8 mouse cellular contexts compared by ENCODE assay signal in genomic region chrX:20703741-20704290, GRCm38 (mm10). TPM values are rescaled to one million over a fixed set of nuclear protein-coding genes. Genes with fewer than 3 reads are reported as not detected.
DNase-seq lines count a peak whose midpoint lies in the region; ATAC-seq and TF ChIP-seq lines count a peak whose summit lies in the region.

TSS of gene Usp11 (plus strand) at chrX:20703906.

- 29% methylated on average over 32 of the region's 32 CpGs for WGBS in kidney, postnatal 0 days
- WGBS in liver, adult 2 months = under 1% methylated on average over 32 of the region's 32 CpGs
- WGBS in neural tube, embryonic 12.5 days = 23% methylated on average over 32 of the region's 32 CpGs

- H3K27ac ChIP-seq in kidney, postnatal 0 days = peak within 1 kb of the TSS; percentile 93
- peak within 1 kb of the TSS; percentile 92 for H3K27ac ChIP-seq in liver, adult 2 months (replicated peaks; ENCODE audit: insufficient read depth, low read depth, low read length)
- peak within 1 kb of the TSS; percentile 83 for H3K27ac ChIP-seq in neural tube, embryonic 12.5 days

- peak within 1 kb of the TSS; percentile 53 for H3K4me3 ChIP-seq in kidney, postnatal 0 days (replicated peaks; ENCODE audit: low read depth, low read length)
- H3K4me3 ChIP-seq in liver, adult 2 months (ENCODE audit: insufficient read depth, low read depth, low read length) = peak within 1 kb of the TSS; percentile 100
- peak within 1 kb of the TSS; percentile 54 for H3K4me3 ChIP-seq in neural tube, embryonic 12.5 days

- no peaks in the 10 kb centered on the region for H3K27me3 ChIP-seq in kidney, postnatal 0 days (ENCODE audit: insufficient read depth, low read length)
- no peaks in the 10 kb centered on the region for H3K27me3 ChIP-seq in liver, adult 2 months (ENCODE audit: control insufficient read depth, insufficient read depth, low read length)
- H3K27me3 ChIP-seq in neural tube, embryonic 12.5 days (replicated peaks) = no peaks in the 10 kb centered on the region

- H3K36me3 ChIP-seq in kidney, postnatal 0 days (ENCODE audit: insufficient read depth, low read length) = 0 out of 2 replicates have a peak, but pooled peaks cover 5% of the 10 kb centered on the region
- peaks cover under 1% of the 10 kb centered on the region for H3K36me3 ChIP-seq in liver, adult 2 months (ENCODE audit: control insufficient read depth, insufficient read depth, low read length)
- H3K36me3 ChIP-seq in neural tube, embryonic 12.5 days = peaks cover 7% of the 10 kb centered on the region

- no peaks in the 10 kb centered on the region for H3K4me1 ChIP-seq in kidney, postnatal 0 days (replicated peaks; ENCODE audit: insufficient read depth, low read length)
- no peaks in the 10 kb centered on the region; the same call in 1 of the 2 replicates for H3K4me1 ChIP-seq in liver, adult 2 months (ENCODE audit: control insufficient read depth, insufficient read depth, low read length)
- H3K4me1 ChIP-seq in neural tube, embryonic 12.5 days = no peaks in the 10 kb centered on the region

- H3K79me2 ChIP-seq in liver, adult 2 months (ENCODE audit: control insufficient read depth, insufficient read depth, low read length) = no peaks in the 10 kb centered on the region

- H3K9ac ChIP-seq in kidney, postnatal 0 days (ENCODE audit: low read depth, low read length) = peak within 1 kb of the TSS; percentile 72
- H3K9ac ChIP-seq in liver, adult 2 months (ENCODE audit: low read depth, low read length) = peak within 1 kb of the TSS; percentile 96
- H3K9ac ChIP-seq in neural tube, embryonic 12.5 days = peak within 1 kb of the TSS; percentile 57

- H3K4me2 ChIP-seq in kidney, postnatal 0 days (ENCODE audit: low read length) = peak within 1 kb of the TSS; percentile 58
- H3K4me2 ChIP-seq in neural tube, embryonic 12.5 days (replicated peaks) = peak within 1 kb of the TSS; percentile 51

- H3K9me3 ChIP-seq in kidney, postnatal 0 days (replicated peaks; ENCODE audit: low read length) = no peaks in the 10 kb centered on the region
- no peaks in the 10 kb centered on the region for H3K9me3 ChIP-seq in neural tube, embryonic 12.5 days

- TF ChIP-seq CTCF in kidney, postnatal 0 days (IDR thresholded peaks at IDR 0.05; ENCODE audit: low read depth) = no peak
- TF ChIP-seq CTCF in liver, adult 2 months (IDR thresholded peaks at IDR 0.05; ENCODE audit: low read depth, low read length) = no peak

- no peak for TF ChIP-seq POLR2A in liver, adult 2 months (IDR thresholded peaks at IDR 0.05; ENCODE audit: extremely low read depth, insufficient read depth, low read length)

- ATAC-seq in kidney, postnatal 0 days (replicated peaks; ENCODE audit: low FRiP score, low read depth) = peak; percentile 58
- peak; percentile 91 for ATAC-seq in neural tube, embryonic 12.5 days (ENCODE audit: low FRiP score, low read depth)

- DNase-seq in ovary, postnatal 10 days (ENCODE audit: low spot score) = peak; percentile 33
- no peak for DNase-seq in ovary, postnatal 36 days (ENCODE audit: low spot score)
- peak; percentile 77 to 79 for DNase-seq in cerebellum, postnatal 10 days
- peak; percentile 34 to 48 for DNase-seq in frontal cortex, postnatal 10 days (ENCODE audit: low spot score in 2 of 2)
- DNase-seq in kidney, postnatal 0 days (ENCODE audit: low spot score) = peak; percentile 53
- no peak for DNase-seq in liver, adult 2 months (ENCODE audit: extremely low read depth, low read depth, low spot score)
- peak; percentile 45 for DNase-seq in thymus, postnatal 25 days

RNA-seq across cellular contexts. Expression of gene Usp11, which starts in this region (rescaled TPM):
- 16.3 and 16.4 TPM in 2 replicates for polyA plus RNA-seq in kidney, postnatal 0 days (2015; fragmentation: Nextera tagmentation; extraction: Ambion mirVana)
- total RNA-seq in liver, adult 2 months (2014; rRNA removed) = 0.46 and 0.74 TPM in 2 replicates
- 0.54 and 0.55 TPM in 2 replicates for polyA plus RNA-seq in liver, adult 2 months (2012; rRNA removed)
- 81.8 and 90.1 TPM in 2 replicates for polyA plus RNA-seq in neural tube, embryonic 12.5 days (2016; fragmentation: Nextera tagmentation; extraction: Ambion mirVana)

Comparison
In these comparisons a context has a peak if more than half of its experiments do, and no peak if none do; other contexts are left out.
1. RNA of gene Usp11 (polyA plus RNA-seq): 81.8 to 90.1 TPM in neural tube, embryonic 12.5 days and 16.3 to 16.4 TPM in kidney, postnatal 0 days; 0.54 to 0.55 TPM in liver, adult 2 months; every median in the first group is over 10 times any median in the second.
2. DNase-seq: peak in ovary, postnatal 10 days (single experiment), cerebellum, postnatal 10 days (2 of 2), frontal cortex, postnatal 10 days (2 of 2), kidney, postnatal 0 days (single experiment) and thymus, postnatal 25 days (single experiment); none in ovary, postnatal 36 days (single experiment) and liver, adult 2 months (single experiment).
3. Peak in every context shown above with its lines, with median percentiles within 50 percentile points of each other: H3K27ac ChIP-seq, H3K4me3 ChIP-seq and H3K9ac ChIP-seq.